Mouse (Mus musculus) CH12.LX (cell line): Measurements from ENCODE around the gene Tmem150c. TPM values are rescaled to one million over a fixed set of nuclear protein-coding genes. Genes with fewer than 3 reads are reported as not detected.

Experiments
- DNase-seq: peaks from one replicate; pipeline ENCODE4 v3.0.0-alpha.2; 2013; ENCODE audit errors: extremely low read depth
- H3K27ac ChIP-seq: 2 replicates; pipeline ENCODE4 v1.5.1; 2012; ENCODE audit warnings: low read depth, mild to moderate bottlenecking, control low read depth, moderate library complexity; ENCODE audit not compliant: insufficient read depth
- H3K27me3 ChIP-seq: replicated peaks from 2 replicates; pipeline ENCODE3; 2012; ENCODE audit warnings: inconsistent platforms
- H3K36me3 ChIP-seq, 2 experiments: replicated peaks in 1 of 2; 2 replicates each; pipeline versions ENCODE3 to v1.6.1; 2012; ENCODE audit warnings: inconsistent platforms in 1 of 2, low read length in 1 of 2, mild to moderate bottlenecking in 1 of 2, mixed read lengths in 1 of 2, moderate library complexity in 1 of 2; ENCODE audit not compliant: control insufficient read depth in 1 of 2, insufficient read depth in 1 of 2
- H3K4me1 ChIP-seq, 2 experiments: 2 replicates each; pipeline ENCODE4 v1.6.1; 2012; ENCODE audit warnings: inconsistent platforms in 1 of 2, moderate library complexity in 1 of 2; ENCODE audit not compliant: insufficient read depth in 2 of 2, control insufficient read depth in 1 of 2
- H3K4me2 ChIP-seq: 2 replicates; pipeline ENCODE4 v1.6.1; 2012; ENCODE audit warnings: low read depth, mild to moderate bottlenecking, control low read depth; ENCODE audit not compliant: poor library complexity, insufficient read depth, severe bottlenecking
- H3K4me3 ChIP-seq, 3 experiments: fragments of 150-350 bp in 1 of 3; sonication (generic) in 1 of 3; replicated peaks in 1 of 3; 2 replicates each; pipeline versions ENCODE3 to v1.5.1; 2011 to 2012; ENCODE audit warnings: low read depth in 2 of 3, low read length in 2 of 3, mild to moderate bottlenecking in 2 of 3, moderate library complexity in 2 of 3, control low read depth in 1 of 3, improper control_type of control experiment in 1 of 3, inconsistent platforms in 1 of 3, mixed read lengths in 1 of 3; ENCODE audit not compliant: poor library complexity in 1 of 3
- H3K79me2 ChIP-seq: replicated peaks from 2 replicates; pipeline ENCODE4 v1.6.1; 2012; ENCODE audit warnings: mild to moderate bottlenecking, moderate library complexity; ENCODE audit not compliant: control insufficient read depth, poor library complexity, insufficient read depth, severe bottlenecking; ENCODE audit errors: extremely low read depth
- H3K9ac ChIP-seq: 2 replicates; pipeline ENCODE4 v1.6.1; 2012; ENCODE audit warnings: low read depth, mild to moderate bottlenecking, control low read depth, moderate library complexity; ENCODE audit not compliant: insufficient read depth
- H3K9me3 ChIP-seq: replicated peaks from 2 replicates; pipeline ENCODE3; 2012; ENCODE audit warnings: low read length, inconsistent platforms, mixed read lengths
- CHD1 ChIP-seq: IDR thresholded peaks from 2 replicates; pipeline ENCODE4 v1.6.1; 2012; ENCODE audit warnings: low read depth, low read length, improper control_type of control experiment, inconsistent platforms
- CHD2 ChIP-seq: IDR thresholded peaks from 2 replicates; pipeline ENCODE4 v1.6.1; 2011; ENCODE audit warnings: low read length, improper control_type of control experiment
- CTCF ChIP-seq, 2 experiments: IDR thresholded peaks in 1 of 2; conservative IDR thresholded peaks in 1 of 2; 2 replicates each; pipeline ENCODE4 v1.5.1; 2011 to 2012; ENCODE audit warnings: low read depth in 2 of 2, low read length in 2 of 2, improper control_type of control experiment in 1 of 2, inconsistent platforms in 1 of 2, mild to moderate bottlenecking in 1 of 2, moderate library complexity in 1 of 2
- ELF1 ChIP-seq: IDR thresholded peaks from 2 replicates; pipeline ENCODE4 v1.6.1; 2014; ENCODE audit warnings: low read depth, mild to moderate bottlenecking, inconsistent platforms, low read length, improper control_type of control experiment
- EP300 ChIP-seq: IDR thresholded peaks from 2 replicates; pipeline ENCODE4 v1.6.1; 2011; ENCODE audit warnings: low read length, improper control_type of control experiment
- ETS1 ChIP-seq: conservative IDR thresholded peaks from 2 replicates; pipeline ENCODE4 v1.6.1; 2012; ENCODE audit warnings: low read depth, mild to moderate bottlenecking, inconsistent platforms, low read length, improper control_type of control experiment, moderate library complexity
- GABPA ChIP-seq: IDR thresholded peaks from 2 replicates; pipeline ENCODE4 v1.6.1; 2012; ENCODE audit warnings: low read depth, low read length, improper control_type of control experiment, inconsistent platforms; ENCODE audit not compliant: insufficient replicate concordance
- JUN ChIP-seq: IDR thresholded peaks from 2 replicates; pipeline ENCODE4 v1.6.1; 2011; ENCODE audit warnings: low read depth, mild to moderate bottlenecking, low read length, improper control_type of control experiment, moderate library complexity; ENCODE audit not compliant: insufficient read depth
- KAT2A ChIP-seq: IDR thresholded peaks from 2 replicates; pipeline ENCODE4 v1.6.1; 2012; ENCODE audit warnings: low read length, improper control_type of control experiment, inconsistent platforms; ENCODE audit not compliant: insufficient replicate concordance
- MAX ChIP-seq: IDR thresholded peaks from 2 replicates; pipeline ENCODE4 v1.6.1; 2011; ENCODE audit warnings: low read length, improper control_type of control experiment
- MAZ ChIP-seq: IDR thresholded peaks from 2 replicates; pipeline ENCODE4 v1.6.1; 2012; ENCODE audit warnings: low read depth, mild to moderate bottlenecking, inconsistent platforms, low read length, improper control_type of control experiment, moderate library complexity
- MEF2A ChIP-seq: IDR thresholded peaks from 2 replicates; pipeline ENCODE4 v1.6.1; 2014; ENCODE audit warnings: low read depth, mild to moderate bottlenecking, inconsistent platforms, low read length, improper control_type of control experiment, borderline replicate concordance
- MYC ChIP-seq: IDR thresholded peaks from 2 replicates; pipeline ENCODE4 v1.6.1; 2011; ENCODE audit warnings: low read depth, mild to moderate bottlenecking, improper control_type of control experiment, low read length
- NRF1 ChIP-seq: IDR thresholded peaks from 2 replicates; pipeline ENCODE4 v1.6.1; 2014; ENCODE audit warnings: low read depth, mild to moderate bottlenecking, inconsistent platforms, low read length, improper control_type of control experiment, moderate library complexity
- POLR2A ChIP-seq: IDR thresholded peaks from 2 replicates; pipeline ENCODE4 v1.6.1; 2011; ENCODE audit warnings: low read depth, mild to moderate bottlenecking, improper control_type of control experiment, low read length
- RCOR1 ChIP-seq: conservative IDR thresholded peaks from 2 replicates; pipeline ENCODE4 v1.6.1; 2012; ENCODE audit warnings: low read depth, mild to moderate bottlenecking, inconsistent platforms, low read length, improper control_type of control experiment
- SIN3A ChIP-seq: IDR thresholded peaks from 2 replicates; pipeline ENCODE4 v1.6.1; 2012; ENCODE audit warnings: low read length, improper control_type of control experiment, inconsistent platforms
- TBP ChIP-seq: conservative IDR thresholded peaks from 2 replicates; pipeline ENCODE4 v1.6.1; 2011; ENCODE audit warnings: low read depth, low read length, improper control_type of control experiment
- TCF12 ChIP-seq: IDR thresholded peaks from 2 replicates; pipeline ENCODE4 v1.6.1; 2014; ENCODE audit warnings: low read depth, mild to moderate bottlenecking, inconsistent platforms, low read length, improper control_type of control experiment
- UBTF ChIP-seq: IDR thresholded peaks from 2 replicates; pipeline ENCODE4 v1.6.1; 2012; ENCODE audit warnings: low read depth, mild to moderate bottlenecking, inconsistent platforms, low read length, improper control_type of control experiment, moderate library complexity
- ZMIZ1 ChIP-seq: IDR thresholded peaks from 2 replicates; pipeline ENCODE4 v1.6.1; 2012; ENCODE audit warnings: low read depth, mild to moderate bottlenecking, inconsistent platforms, low read length, improper control_type of control experiment
- ZNF384 ChIP-seq: IDR thresholded peaks from 2 replicates; pipeline ENCODE4 v1.6.1; 2012; ENCODE audit warnings: low read depth, low read length, improper control_type of control experiment, inconsistent platforms
- dilution Hi-C: fragments of 300-500 bp; cut with MboI; formaldehyde crosslinking; loops from 2 replicates; pipeline ENCODE4 v1.14.3; 2020; ENCODE audit warnings: low sequenced_read_pairs; ENCODE audit not compliant: extremely low pct_unique_long_range_greater_than_20kb, extremely low pct_ligation_motif_present
- in situ Hi-C: fragments of 300-500 bp; cut with MboI; formaldehyde crosslinking; loops from 3 replicates; pipeline ENCODE4 v1.14.3; 2019; ENCODE audit warnings: low sequenced_read_pairs, low pct_ligation_motif_present, low pct_unique_long_range_greater_than_20kb, mixed read lengths
- polyA plus RNA-seq: library from polyadenylated mRNA; unstranded; fragments of >175 nt; gene quantifications from 2 replicates; pipeline ENCODE4 v1.2.1, GENCODE M21; 2012; ENCODE audit warnings: low read depth; ENCODE audit not compliant: insufficient read length
- total RNA-seq, 2 experiments: library from RNA; depleted of rRNA; stranded (reverse); fragments of 300-350 nt in 1 of 2; fragments of >200 nt in 1 of 2; gene quantifications; 2 replicates each; pipeline ENCODE4 v1.2.3; 2012 to 2014

The Tmem150c gene
- total and polyA plus RNA-seq, 3 experiments = not detected

- Histone ChIP-seq H3K36me3 (peaks cover 14 to 80% of the 10 kb centered on the region in 2 experiments), H3K79me2 (no peaks in the 10 kb centered on the region), H3K9ac (no peak overlapping the region), H3K9me3 (no peaks in the 10 kb centered on the region), H3K4me3 (no peak overlapping the region), H3K4me2 (no peak overlapping the region), H3K4me1 (no peaks in the 10 kb centered on the region), H3K27me3 (no peaks in the 10 kb centered on the region), H3K27ac (no peak overlapping the region)
- DNase-seq = no peak
- in situ Hi-C loops (no loop called here), dilution Hi-C loops (no loop called here)
- TF ChIP-seq EP300 = no peak
- no peak for TF ChIP-seq MAX
- no peak for TF ChIP-seq MAZ
- TF ChIP-seq RCOR1 = no peak
- TF ChIP-seq MYC = no peak
- TF ChIP-seq NRF1 = no peak
- no peak for TF ChIP-seq KAT2A
- no peak for TF ChIP-seq JUN
- no peak for TF ChIP-seq ZNF384
- TF ChIP-seq CHD1 = no peak
- no peak for TF ChIP-seq CHD2
- TF ChIP-seq TBP = no peak
- TF ChIP-seq CTCF (conservative IDR thresholded peaks at IDR 0.05 in 1 of 2, IDR thresholded peaks at IDR 0.05 in 1 of 2; ENCODE audit: low read depth in 2 of 2, low read length in 2 of 2) = no peak
Measured at GRCm38 (mm10) chr5:100072557-100072956, 87.1 kb downstream of the Tmem150c start.

- no peak overlapping the region for H3K27ac ChIP-seq
- peaks cover 0 to 2% of the 10 kb centered on the region in 2 experiments; a peak in 2 of 4 replicates for H3K4me1 ChIP-seq
- H3K4me2 ChIP-seq = no peak overlapping the region
- H3K27me3 ChIP-seq = no peaks in the 10 kb centered on the region
- peaks cover 20 to 89% of the 10 kb centered on the region in 2 experiments for H3K36me3 ChIP-seq
- no peak overlapping the region for H3K9ac ChIP-seq
- no peak for DNase-seq
- dilution Hi-C loops (no loop called here), in situ Hi-C loops (no loop called here)
- no peaks in the 10 kb centered on the region for H3K9me3 ChIP-seq
- H3K79me2 ChIP-seq = no peaks in the 10 kb centered on the region
- no peak overlapping the region for H3K4me3 ChIP-seq
- TF ChIP-seq SIN3A (no peak), UBTF (no peak), ZMIZ1 (no peak), GABPA (no peak), MEF2A (no peak), TCF12 (no peak), NRF1 (no peak), MAZ (no peak), TBP (no peak), CTCF (conservative IDR thresholded peaks at IDR 0.05 in 1 of 2, IDR thresholded peaks at IDR 0.05 in 1 of 2; ENCODE audit: low read depth in 2 of 2, low read length in 2 of 2) (no peak), MYC (no peak), ELF1 (no peak), ETS1 (no peak), POLR2A (no peak)
Measured at GRCm38 (mm10) chr5:100071541-100071940, 88.1 kb downstream of the Tmem150c start.
